Mouse (Mus musculus) myocyte (in vitro differentiated cells): ENCODE measurements at regions not wholly inside any gene's neighbourhood (a gene's known extent, or its start where the extent isn't known, plus 50 kb on each side); places are given as distances from the start of the nearest gene placed in this dataset.

ENCODE experiments used
- H3K27me3 ChIP-seq: one replicate; pipeline ENCODE4 v1.6.1; 2011; ENCODE audit not compliant: control insufficient read depth, insufficient read depth, insufficient read length
- H3K36me3 ChIP-seq: one replicate; pipeline ENCODE4 v1.6.1; 2011; ENCODE audit not compliant: control insufficient read depth, insufficient read depth
- H3K4me2 ChIP-seq: one replicate; pipeline ENCODE4 v1.6.1; 2011; ENCODE audit warnings: low read depth, control low read depth
- H3K4me3 ChIP-seq: one replicate; pipeline ENCODE4 v1.5.1; 2011; ENCODE audit warnings: mild to moderate bottlenecking, control low read depth, moderate library complexity
- H3K79me2 ChIP-seq: one replicate; pipeline ENCODE4 v1.6.1; 2011; ENCODE audit not compliant: control insufficient read depth, insufficient read depth
- H3ac ChIP-seq: one replicate; pipeline ENCODE4 v1.6.1; 2011; ENCODE audit not compliant: control insufficient read depth, insufficient read length
- CEBPB ChIP-seq: IDR thresholded peaks from 2 replicates; pipeline ENCODE4 v1.6.1; 2011; ENCODE audit warnings: mild to moderate bottlenecking, moderate library complexity; ENCODE audit not compliant: poor library complexity, insufficient read depth, severe bottlenecking
- E2F4 ChIP-seq: IDR thresholded peaks from one replicate; pipeline ENCODE4 v1.6.1; 2011; ENCODE audit warnings: mild to moderate bottlenecking, control low read depth, moderate library complexity; ENCODE audit not compliant: insufficient read depth
- MAX ChIP-seq: IDR thresholded peaks from one replicate; pipeline ENCODE4 v1.6.1; 2011; ENCODE audit warnings: low read depth, mild to moderate bottlenecking, control low read depth
- MYOD1 ChIP-seq, 3 experiments: IDR thresholded peaks; one replicate each; pipeline ENCODE4 v1.6.1; 2011; ENCODE audit warnings: control low read depth in 2 of 3, low read depth in 2 of 3, mild to moderate bottlenecking in 2 of 3, moderate library complexity in 1 of 3; ENCODE audit not compliant: insufficient read length in 2 of 3, control insufficient read depth in 1 of 3
- MYOG ChIP-seq, 3 experiments: IDR thresholded peaks; one replicate each; pipeline ENCODE4 v1.6.1; 2011; ENCODE audit warnings: control low read depth in 2 of 3, low read depth in 2 of 3, mild to moderate bottlenecking in 2 of 3; ENCODE audit not compliant: insufficient read length in 2 of 3, control insufficient read depth in 1 of 3, insufficient read depth in 1 of 3
- POLR2A ChIP-seq: IDR thresholded peaks from one replicate; pipeline ENCODE4 v1.6.1; 2011; ENCODE audit warnings: low read depth, mild to moderate bottlenecking, control low read depth, moderate library complexity; ENCODE audit not compliant: insufficient read length
- POLR2AphosphoS2 ChIP-seq: IDR thresholded peaks from one replicate; pipeline ENCODE4 v1.6.1; 2011; ENCODE audit warnings: low read depth, control low read depth; ENCODE audit not compliant: insufficient read length
- REST ChIP-seq: IDR thresholded peaks from one replicate; pipeline ENCODE4 v1.6.1; 2011; ENCODE audit warnings: mild to moderate bottlenecking, control low read depth, moderate library complexity; ENCODE audit not compliant: insufficient read depth, insufficient read length
- SRF ChIP-seq: IDR thresholded peaks from one replicate; pipeline ENCODE4 v1.6.1; 2011; ENCODE audit warnings: low read depth; ENCODE audit not compliant: control insufficient read depth, insufficient read length
- TCF12 ChIP-seq: IDR thresholded peaks from one replicate; pipeline ENCODE4 v1.6.1; 2011; ENCODE audit warnings: mild to moderate bottlenecking, control low read depth; ENCODE audit not compliant: poor library complexity, insufficient read depth, severe bottlenecking
- TCF3 ChIP-seq: IDR thresholded peaks from one replicate; pipeline ENCODE4 v1.6.1; 2011; ENCODE audit warnings: low read depth, control low read depth; ENCODE audit not compliant: insufficient read length
- USF1 ChIP-seq: IDR thresholded peaks from one replicate; pipeline ENCODE4 v1.6.1; 2011; ENCODE audit warnings: low read depth, mild to moderate bottlenecking, control low read depth, moderate library complexity

GRCm38 (mm10) chr15:43695451-43695850 is 3561.3 kb downstream of the 9330182O14Rik start:
- H3K4me3 ChIP-seq: no peak overlapping the region
- no peaks in the 10 kb centered on the region for H3K36me3 ChIP-seq
- no peak for TF ChIP-seq MYOD1 (IDR thresholded peaks at IDR 0.05; ENCODE audit: control insufficient read depth in 1 of 3, insufficient read length in 2 of 3, low read depth in 2 of 3)
- TF ChIP-seq TCF12: no peak
- TF ChIP-seq SRF: no peak
- TF ChIP-seq POLR2A: no peak
- no peak for TF ChIP-seq E2F4
- no peak for TF ChIP-seq TCF3
- no peak for TF ChIP-seq REST
- no peak for TF ChIP-seq POLR2AphosphoS2
- TF ChIP-seq MAX: no peak
- TF ChIP-seq MYOG (IDR thresholded peaks at IDR 0.05; ENCODE audit: control insufficient read depth in 1 of 3, insufficient read depth in 1 of 3, insufficient read length in 2 of 3, low read depth in 2 of 3): no peak
- TF ChIP-seq CEBPB: no peak
- H3K79me2 ChIP-seq: no peaks in the 10 kb centered on the region
- no peak overlapping the region for H3ac ChIP-seq
- H3K4me2 ChIP-seq: no peak overlapping the region
- H3K27me3 ChIP-seq: no peaks in the 10 kb centered on the region

GRCm38 (mm10) chr15:43717035-43717434 is 3582.9 kb downstream of the 9330182O14Rik start:
- H3K27me3 ChIP-seq: no peaks in the 10 kb centered on the region
- H3K36me3 ChIP-seq: no peaks in the 10 kb centered on the region
- no peak overlapping the region for H3K4me3 ChIP-seq
- H3K4me2 ChIP-seq: peak overlapping the region; percentile 34
- TF ChIP-seq MAX (no peak), E2F4 (no peak), CEBPB (peak; percentile 67), REST (no peak), POLR2A (no peak), POLR2AphosphoS2 (no peak), SRF (no peak), MYOG (IDR thresholded peaks at IDR 0.05; ENCODE audit: control insufficient read depth in 1 of 3, insufficient read depth in 1 of 3, insufficient read length in 2 of 3, low read depth in 2 of 3) (peak; percentile 53 to 100 (median 91)), USF1 (no peak), MYOD1 (IDR thresholded peaks at IDR 0.05; ENCODE audit: control insufficient read depth in 1 of 3, insufficient read length in 2 of 3, low read depth in 2 of 3) (peak; percentile 85 to 92 (median 86)), TCF12 (peak; percentile 94), TCF3 (peak; percentile 28)
- H3K79me2 ChIP-seq: no peaks in the 10 kb centered on the region
- H3ac ChIP-seq: no peak overlapping the region

- no peaks in the 10 kb centered on the region for H3K79me2 ChIP-seq
- no peaks in the 10 kb centered on the region for H3K36me3 ChIP-seq
- no peaks in the 10 kb centered on the region for H3K27me3 ChIP-seq
- no peak overlapping the region for H3K4me3 ChIP-seq
- H3K4me2 ChIP-seq: peak overlapping the region; percentile 53
- no peak overlapping the region for H3ac ChIP-seq
- no peak for TF ChIP-seq POLR2AphosphoS2
- TF ChIP-seq E2F4: no peak
- peak; percentile 79 for TF ChIP-seq TCF12
- peak; percentile 80 to 94 (median 90) for TF ChIP-seq MYOD1 (IDR thresholded peaks at IDR 0.05; ENCODE audit: control insufficient read depth in 1 of 3, insufficient read length in 2 of 3, low read depth in 2 of 3)
- peak; percentile 34; the same call in 1 of the 2 replicates for TF ChIP-seq CEBPB
- TF ChIP-seq SRF: no peak
- TF ChIP-seq MYOG (IDR thresholded peaks at IDR 0.05; ENCODE audit: control insufficient read depth in 1 of 3, insufficient read depth in 1 of 3, insufficient read length in 2 of 3, low read depth in 2 of 3): peak in 2 of 3 experiments; percentile 75 to 98
- no peak for TF ChIP-seq TCF3
- no peak for TF ChIP-seq MAX
- no peak for TF ChIP-seq POLR2A
- TF ChIP-seq USF1: no peak
- TF ChIP-seq REST: no peak
Measured at GRCm38 (mm10) chr15:43717559-43717958, 3583.4 kb downstream of the 9330182O14Rik start.

- Histone ChIP-seq H3K4me2 (no peak overlapping the region), H3K4me3 (no peak overlapping the region), H3K36me3 (no peaks in the 10 kb centered on the region), H3ac (no peak overlapping the region), H3K27me3 (no peaks in the 10 kb centered on the region), H3K79me2 (no peaks in the 10 kb centered on the region)
- no peak for TF ChIP-seq MAX
- TF ChIP-seq E2F4: no peak
- TF ChIP-seq TCF3: no peak
- TF ChIP-seq MYOG (IDR thresholded peaks at IDR 0.05; ENCODE audit: control insufficient read depth in 1 of 3, insufficient read depth in 1 of 3, insufficient read length in 2 of 3, low read depth in 2 of 3): no peak
- TF ChIP-seq CEBPB: no peak
- no peak for TF ChIP-seq SRF
- no peak for TF ChIP-seq POLR2A
- TF ChIP-seq MYOD1 (IDR thresholded peaks at IDR 0.05; ENCODE audit: control insufficient read depth in 1 of 3, insufficient read length in 2 of 3, low read depth in 2 of 3): no peak
- no peak for TF ChIP-seq TCF12
- TF ChIP-seq REST: no peak
- TF ChIP-seq USF1: no peak
Measured at GRCm38 (mm10) chr15:43720916-43721315, 3586.8 kb downstream of the 9330182O14Rik start.

GRCm38 (mm10) chr15:43735697-43736096 is 3601.5 kb downstream of the 9330182O14Rik start:
- H3K27me3 ChIP-seq: no peaks in the 10 kb centered on the region
- peak; percentile 69 to 81 (median 78) for TF ChIP-seq MYOD1 (IDR thresholded peaks at IDR 0.05; ENCODE audit: control insufficient read depth in 1 of 3, insufficient read length in 2 of 3, low read depth in 2 of 3)
- TF ChIP-seq E2F4: no peak
- peak; percentile 51 for TF ChIP-seq USF1
- TF ChIP-seq POLR2A: no peak
- no peak for TF ChIP-seq POLR2AphosphoS2
- peak in 2 of 3 experiments; percentile 55 to 97 for TF ChIP-seq MYOG (IDR thresholded peaks at IDR 0.05; ENCODE audit: control insufficient read depth in 1 of 3, insufficient read depth in 1 of 3, insufficient read length in 2 of 3, low read depth in 2 of 3)
- no peak for TF ChIP-seq REST
- peak; percentile 97 for TF ChIP-seq CEBPB
- TF ChIP-seq SRF: no peak
- TF ChIP-seq TCF12: peak; percentile 72
- no peak for TF ChIP-seq TCF3
- no peak for TF ChIP-seq MAX
- peak overlapping the region; percentile 13 for H3K4me2 ChIP-seq
- H3K4me3 ChIP-seq: no peak overlapping the region
- no peaks in the 10 kb centered on the region for H3K36me3 ChIP-seq
- no peaks in the 10 kb centered on the region for H3K79me2 ChIP-seq
- H3ac ChIP-seq: no peak overlapping the region
